Mouse (Mus musculus) midbrain, embryonic 16.5 days (tissue): Measurements from ENCODE around the gene Zbtb22. TPM values are rescaled to one million over a fixed set of nuclear protein-coding genes. Genes with fewer than 3 reads are reported as not detected.

Experiments used
- ATAC-seq: fragments of 200-750 bp; cut with Nextera tagmentation; 2 replicates; pipeline ENCODE4 v1.8.0; 2017; ENCODE audit warnings: moderate TSS enrichment
- H3K27ac ChIP-seq: fragments of 300-500 bp; sonication (generic); 2 replicates; pipeline ENCODE4 v1.5.1; 2014; ENCODE audit warnings: mild to moderate bottlenecking, low read length, mixed read lengths
- H3K27me3 ChIP-seq: fragments of 300-500 bp; sonication (generic); 2 replicates; pipeline ENCODE4 v1.6.1; 2014; ENCODE audit warnings: low read depth, low read length, mixed read lengths; ENCODE audit not compliant: control insufficient read depth, insufficient read depth
- H3K36me3 ChIP-seq: fragments of 300-500 bp; sonication (generic); 2 replicates; pipeline ENCODE4 v1.6.1; 2014; ENCODE audit warnings: mild to moderate bottlenecking, low read length, moderate library complexity, mixed read lengths; ENCODE audit not compliant: control insufficient read depth, insufficient read depth
- H3K4me1 ChIP-seq: fragments of 300-500 bp; sonication (generic); 2 replicates; pipeline ENCODE4 v1.6.1; 2014; ENCODE audit warnings: mild to moderate bottlenecking, low read length, mixed read lengths; ENCODE audit not compliant: control insufficient read depth, insufficient read depth
- H3K4me2 ChIP-seq: fragments of 300-500 bp; sonication (generic); 2 replicates; pipeline ENCODE4 v1.6.1; 2014; ENCODE audit warnings: mild to moderate bottlenecking, low read length, mixed read lengths
- H3K4me3 ChIP-seq: fragments of 300-500 bp; sonication (generic); 2 replicates; pipeline ENCODE4 v1.5.1; 2014; ENCODE audit warnings: low read depth, mild to moderate bottlenecking, low read length, moderate library complexity, mixed read lengths
- H3K9ac ChIP-seq: fragments of 300-500 bp; sonication (generic); 2 replicates; pipeline ENCODE4 v1.6.1; 2014; ENCODE audit warnings: low read depth, low read length, mixed read lengths
- H3K9me3 ChIP-seq: fragments of 300-500 bp; sonication (generic); replicated peaks from 2 replicates; pipeline ENCODE4 v1.6.1; 2014; ENCODE audit warnings: mild to moderate bottlenecking, low read length, mixed read lengths; ENCODE audit not compliant: control insufficient read depth, poor library complexity, severe bottlenecking
- WGBS: fragments of 180-500 bp; shearing (Covaris S2); extraction: QIAGEN DNeasy Blood & Tissue Kit; methylation state at CpG from one replicate; pipeline ENCODE4 v1.1.7; 2014; 5-methylcytosine and 5-hydroxymethylcytosine counted together
- polyA plus RNA-seq: library from polyadenylated mRNA; unstranded; fragments of >200 nt; fragmentation: Nextera tagmentation; extraction: Ambion mirVana; gene quantifications from 2 replicates; pipeline ENCODE4 v1.2.1, GENCODE M21; 2015

The Zbtb22 gene
- polyA plus RNA-seq, 1 experiment from 2014 or later: 16.8 TPM

GRCm38 (mm10) chr17:33932970-33933369, 17.3 kb downstream of the Zbtb22 start:
- 92% methylated on average over 15 of the region's 15 CpGs for WGBS
- H3K27me3 ChIP-seq: no peaks in the 10 kb centered on the region
- ATAC-seq: no peak
- no peak overlapping the region for H3K4me2 ChIP-seq
- H3K4me3 ChIP-seq: no peak overlapping the region
- H3K4me1 ChIP-seq: peaks cover 15% of the 10 kb centered on the region
- no peak overlapping the region for H3K27ac ChIP-seq
- no peaks in the 10 kb centered on the region for H3K9me3 ChIP-seq
- H3K9ac ChIP-seq: no peak overlapping the region
- H3K36me3 ChIP-seq: peaks cover 8% of the 10 kb centered on the region; the same call in 1 of the 2 replicates

GRCm38 (mm10) chr17:33935422-33936055, 19.8 kb downstream of the Zbtb22 start:
- no peaks in the 10 kb centered on the region for H3K27me3 ChIP-seq
- no peak for ATAC-seq
- no peaks in the 10 kb centered on the region for H3K9me3 ChIP-seq
- H3K27ac ChIP-seq: no peak overlapping the region
- H3K4me3 ChIP-seq: no peak overlapping the region
- peaks cover 10% of the 10 kb centered on the region; the same call in 1 of the 2 replicates for H3K36me3 ChIP-seq
- no peak overlapping the region for H3K4me2 ChIP-seq
- 90% methylated on average over 21 of the region's 21 CpGs for WGBS
- H3K9ac ChIP-seq: no peak overlapping the region
- peaks cover 14% of the 10 kb centered on the region for H3K4me1 ChIP-seq

- H3K4me1 ChIP-seq: peaks cover 17% of the 10 kb centered on the region
- H3K9me3 ChIP-seq: no peaks in the 10 kb centered on the region
- no peak overlapping the region for H3K9ac ChIP-seq
- H3K36me3 ChIP-seq: peaks cover 10% of the 10 kb centered on the region; the same call in 1 of the 2 replicates
- no peaks in the 10 kb centered on the region for H3K27me3 ChIP-seq
- no peak overlapping the region for H3K4me2 ChIP-seq
- 87% methylated on average over 15 of the region's 15 CpGs for WGBS
- no peak overlapping the region for H3K4me3 ChIP-seq
- H3K27ac ChIP-seq: no peak overlapping the region
- no peak for ATAC-seq
Observed at GRCm38 (mm10) chr17:33936993-33937392, 21.3 kb downstream of the Zbtb22 start.

GRCm38 (mm10) chr17:33938783-33939182, 23.1 kb downstream of the Zbtb22 start:
- Histone ChIP-seq H3K27ac (no peak overlapping the region), H3K9ac (no peak overlapping the region), H3K9me3 (no peaks in the 10 kb centered on the region), H3K4me3 (no peak overlapping the region), H3K36me3 (peaks cover 16% of the 10 kb centered on the region), H3K4me1 (peaks cover 18% of the 10 kb centered on the region), H3K4me2 (no peak overlapping the region), H3K27me3 (no peaks in the 10 kb centered on the region)
- WGBS: 78% methylated on average over 11 of the region's 11 CpGs
- no peak for ATAC-seq

GRCm38 (mm10) chr17:33940206-33940805, 24.6 kb downstream of the Zbtb22 start, which contains the start of the genes Pfdn6 and Wdr46:
Pfdn6 (minus strand) TSS chr17:33940343.
Wdr46 (plus strand) TSS chr17:33940660.
- Histone ChIP-seq H3K27ac (peak within 1 kb of the TSS; percentile 71), H3K4me1 (peaks cover 18% of the 10 kb centered on the region), H3K9me3 (no peaks in the 10 kb centered on the region), H3K9ac (peak within 1 kb of the TSS; percentile 84), H3K36me3 (peaks cover 22% of the 10 kb centered on the region), H3K27me3 (no peaks in the 10 kb centered on the region), H3K4me3 (peak within 1 kb of the TSS; percentile 85), H3K4me2 (peak within 1 kb of the TSS; percentile 99)
- WGBS: under 1% methylated on average over 36 of the region's 36 CpGs
- ATAC-seq: peak; percentile 89

GRCm38 (mm10) chr17:33940981-33941380, 25.3 kb downstream of the Zbtb22 start:
- H3K4me1 ChIP-seq: peaks cover 18% of the 10 kb centered on the region
- H3K9ac ChIP-seq: peak overlapping the region; percentile 84
- ATAC-seq: no peak
- H3K4me3 ChIP-seq: peak overlapping the region; percentile 85
- peaks cover 21% of the 10 kb centered on the region for H3K36me3 ChIP-seq
- peak overlapping the region; percentile 71; the same call in 1 of the 2 replicates for H3K27ac ChIP-seq
- no peaks in the 10 kb centered on the region for H3K9me3 ChIP-seq
- no peaks in the 10 kb centered on the region for H3K27me3 ChIP-seq
- peak overlapping the region; percentile 99 for H3K4me2 ChIP-seq
- WGBS: 3% methylated on average over 26 of the region's 26 CpGs

- ATAC-seq: no peak
- WGBS: 68% methylated on average over 19 of the region's 19 CpGs
Observed at GRCm38 (mm10) chr17:33941381-33941780, 25.7 kb downstream of the Zbtb22 start.

GRCm38 (mm10) chr17:33943454-33943853, 27.8 kb downstream of the Zbtb22 start:
- no peaks in the 10 kb centered on the region for H3K9me3 ChIP-seq
- no peak overlapping the region for H3K4me3 ChIP-seq
- peaks cover 18% of the 10 kb centered on the region for H3K4me1 ChIP-seq
- no peaks in the 10 kb centered on the region for H3K27me3 ChIP-seq
- H3K4me2 ChIP-seq: no peak overlapping the region
- no peak overlapping the region for H3K9ac ChIP-seq
- ATAC-seq: no peak
- WGBS: 95% methylated on average over 15 of the region's 15 CpGs
- peaks cover 27% of the 10 kb centered on the region for H3K36me3 ChIP-seq
- H3K27ac ChIP-seq: no peak overlapping the region

More at GRCm38 (mm10) chr17:33941381-33941780, 25.7 kb downstream of the Zbtb22 start:
- peak overlapping the region; percentile 84 for H3K9ac ChIP-seq
- H3K36me3 ChIP-seq: peaks cover 23% of the 10 kb centered on the region
- H3K27me3 ChIP-seq: no peaks in the 10 kb centered on the region
- H3K4me1 ChIP-seq: peaks cover 18% of the 10 kb centered on the region
- no peaks in the 10 kb centered on the region for H3K9me3 ChIP-seq
- peak overlapping the region; percentile 85 for H3K4me3 ChIP-seq
- peak overlapping the region; percentile 99 for H3K4me2 ChIP-seq
- no peak overlapping the region for H3K27ac ChIP-seq

- H3K27me3 ChIP-seq: no peaks in the 10 kb centered on the region
- no peak overlapping the region for H3K4me3 ChIP-seq
- ATAC-seq: no peak
- H3K4me1 ChIP-seq: peaks cover 26% of the 10 kb centered on the region
- no peak overlapping the region for H3K27ac ChIP-seq
- no peak overlapping the region for H3K4me2 ChIP-seq
- H3K9me3 ChIP-seq: no peaks in the 10 kb centered on the region
- no peak overlapping the region for H3K9ac ChIP-seq
- 93% methylated on average over 10 of the region's 10 CpGs for WGBS
- peaks cover 30% of the 10 kb centered on the region for H3K36me3 ChIP-seq
Observed at GRCm38 (mm10) chr17:33947430-33948089, 31.9 kb downstream of the Zbtb22 start.
